Mouse (Mus musculus) olfactory bulb, adult 2 months (tissue): ENCODE results near the gene Cd38.

Experiments used
- CTCF ChIP-seq: fragments of 200-500 bp; IDR thresholded peaks from 2 replicates; pipeline ENCODE4 v1.5.1; 2012; ENCODE audit warnings: low read depth, mild to moderate bottlenecking, low read length, moderate library complexity; ENCODE audit not compliant: insufficient read depth
- POLR2A ChIP-seq: fragments of 200-500 bp; IDR thresholded peaks from 2 replicates; pipeline ENCODE4 v1.6.1; 2012; ENCODE audit warnings: mild to moderate bottlenecking, low read depth, low read length, moderate library complexity; ENCODE audit not compliant: insufficient read depth

DNA sequence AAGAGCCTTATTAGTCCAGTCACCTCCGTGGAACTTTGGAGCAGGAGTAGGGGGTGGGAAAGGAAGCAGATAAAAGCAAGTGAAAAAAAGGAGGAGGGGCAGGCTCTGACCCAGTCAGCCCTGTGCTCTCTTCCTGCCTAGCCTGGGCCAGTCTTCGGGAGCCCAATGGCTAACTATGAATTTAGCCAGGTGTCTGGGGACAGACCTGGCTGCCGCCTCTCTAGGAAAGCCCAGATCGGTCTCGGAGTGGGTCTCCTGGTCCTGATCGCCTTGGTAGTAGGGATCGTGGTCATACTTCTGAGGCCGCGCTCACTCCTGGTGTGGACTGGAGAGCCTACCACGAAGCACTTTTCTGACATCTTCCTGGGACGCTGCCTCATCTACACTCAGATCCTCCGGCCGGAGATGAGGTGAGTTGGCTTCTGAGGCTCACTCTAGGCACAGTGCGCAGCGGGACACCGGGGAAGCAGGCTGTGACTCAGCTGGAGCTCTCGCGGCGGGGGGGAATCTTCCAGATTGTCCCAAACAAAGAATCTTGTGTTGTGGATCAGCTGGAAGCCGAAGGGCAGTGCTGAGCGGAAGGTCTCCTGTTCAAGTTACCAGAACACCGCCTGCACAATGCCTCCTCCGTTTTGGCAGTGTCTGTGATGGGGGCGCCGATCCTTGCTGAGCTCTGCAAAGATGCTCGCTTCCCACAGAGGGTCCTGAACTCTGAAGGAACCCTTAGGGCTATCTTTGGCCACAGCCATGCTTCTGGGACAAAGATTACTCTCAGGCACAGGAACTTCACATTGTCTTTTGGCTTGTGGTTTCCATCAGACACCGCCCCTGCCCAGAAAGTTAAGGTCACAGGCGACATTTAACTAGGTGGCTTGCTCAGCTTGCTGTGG, 603 bp downstream of the Cd38 start:
- TF ChIP-seq CTCF, result no peak
- no peak for TF ChIP-seq POLR2A
